Mouse (Mus musculus) cerebellum, postnatal 14 days (tissue): ENCODE measurements around the gene Prps2.
A peak's percentile ranks its signal among the peaks of the same experiment; 100 is the strongest.
"Not testable (repeated sequence)": the region's sequence is repeated elsewhere in the genome, so short reads cannot be mapped to it uniquely, and the experiment has no call there.

Source experiments
- DNase-seq, 2 experiments: peaks; one replicate each; pipeline ENCODE4 v3.0.0; 2021; ENCODE audit warnings: mixed read lengths in 2 of 2

The Prps2 gene

GRCm38 (mm10) chrX:167382047-167382853 is at the start of gene Prps2:
Prps2 (minus strand) TSS chrX:167382749.
- peak; percentile 17 to 21 for DNase-seq

GRCm38 (mm10) chrX:167417654-167418053 is 35.1 kb upstream of the Prps2 start:
- no peak for DNase-seq

GRCm38 (mm10) chrX:167394940-167395339 is 12.4 kb upstream of the Prps2 start:
- DNase-seq = no peak

GRCm38 (mm10) chrX:167386647-167387046 is 4.1 kb upstream of the Prps2 start:
- no peak for DNase-seq

GRCm38 (mm10) chrX:167382854-167383186 is 271 bp upstream of the Prps2 start:
- no peak for DNase-seq

GRCm38 (mm10) chrX:167381583-167382046 is 934 bp downstream of the Prps2 start:
- DNase-seq = no peak

GRCm38 (mm10) chrX:167380073-167380472 is 2.5 kb downstream of the Prps2 start:
- no peak for DNase-seq

- DNase-seq = not testable (repeated sequence)
Measured at GRCm38 (mm10) chrX:167361231-167361630, 21.3 kb downstream of the Prps2 start.

GRCm38 (mm10) chrX:167359704-167360103 is 22.8 kb downstream of the Prps2 start:
- no peak for DNase-seq

- DNase-seq = peak; percentile 7 to 14
Measured at GRCm38 (mm10) chrX:167357415-167357814, 25.1 kb downstream of the Prps2 start.

GRCm38 (mm10) chrX:167355965-167356364 is 26.6 kb downstream of the Prps2 start:
- DNase-seq = no peak

- no peak for DNase-seq
Measured at GRCm38 (mm10) chrX:167353617-167354016, 28.9 kb downstream of the Prps2 start.

GRCm38 (mm10) chrX:167346440-167346839 is 36.1 kb downstream of the Prps2 start:
- no peak for DNase-seq

GRCm38 (mm10) chrX:167344356-167344755 is 38.2 kb downstream of the Prps2 start:
- no peak for DNase-seq

- DNase-seq = no peak
Measured at GRCm38 (mm10) chrX:167341811-167342210, 40.7 kb downstream of the Prps2 start.

- DNase-seq = no peak
Measured at GRCm38 (mm10) chrX:167340190-167340589, 42.4 kb downstream of the Prps2 start.

GRCm38 (mm10) chrX:167337990-167338389 is 44.6 kb downstream of the Prps2 start:
- DNase-seq = no peak

GRCm38 (mm10) chrX:167334571-167334970 is 48.0 kb downstream of the Prps2 start:
- no peak for DNase-seq

- DNase-seq = no peak
Measured at GRCm38 (mm10) chrX:167332607-167333006, 49.9 kb downstream of the Prps2 start.

- no peak for DNase-seq
Measured at GRCm38 (mm10) chrX:167330993-167331392, 51.6 kb downstream of the Prps2 start.

GRCm38 (mm10) chrX:167330399-167330798 is 52.1 kb downstream of the Prps2 start, which contains the start of gene Tlr7:
Tlr7 (minus strand) TSS chrX:167330558.
- DNase-seq = no peak

- DNase-seq = no peak
Measured at GRCm38 (mm10) chrX:167329620-167330019, 52.9 kb downstream of the Prps2 start.

GRCm38 (mm10) chrX:167329098-167329497 is 53.5 kb downstream of the Prps2 start:
- peak; percentile 8 to 20 for DNase-seq

- no peak for DNase-seq
Measured at GRCm38 (mm10) chrX:167328519-167328918, 54.0 kb downstream of the Prps2 start.

- no peak for DNase-seq
Measured at GRCm38 (mm10) chrX:167323742-167324141, 58.8 kb downstream of the Prps2 start.
